12 mouse cellular contexts compared by ENCODE assay signal in genomic region chr1:162052755-162053154, GRCm38 (mm10).
DNase-seq lines count a peak whose midpoint lies in the region; ATAC-seq and TF ChIP-seq lines count a peak whose summit lies in the region.
"Had no signal": no experiment of that assay in that cellular context is flagged by ENCODE, and none has a peak within 500 bp of the region (broad histone marks: within the 10 kb centered on the region; RNA-seq: fewer than 3 reads in every experiment).

No protein-coding gene starts in this region.

- H3K9ac ChIP-seq in heart, embryonic 13.5 days, result no peak overlapping the region
- no peak overlapping the region for H3K9ac ChIP-seq in embryonic facial prominence, embryonic 14.5 days (ENCODE audit: low read depth, low read length)
- no peak overlapping the region for H3K9ac ChIP-seq in limb, embryonic 14.5 days (ENCODE audit: low read depth, low read length, severe bottlenecking)

- H3K27me3 ChIP-seq in heart, embryonic 13.5 days (replicated peaks), result no peaks in the 10 kb centered on the region
- H3K27me3 ChIP-seq in embryonic facial prominence, embryonic 14.5 days (replicated peaks; ENCODE audit: control insufficient read depth, insufficient read depth, low read length), result no peaks in the 10 kb centered on the region
- no peaks in the 10 kb centered on the region for H3K27me3 ChIP-seq in limb, embryonic 14.5 days (ENCODE audit: control insufficient read depth, insufficient read depth, low read length)

- H3K4me2 ChIP-seq in heart, embryonic 13.5 days, result no peak overlapping the region
- peak overlapping the region; percentile 18; the same call in 1 of the 2 replicates for H3K4me2 ChIP-seq in embryonic facial prominence, embryonic 14.5 days (ENCODE audit: low read depth, low read length)
- H3K4me2 ChIP-seq in limb, embryonic 14.5 days (replicated peaks; ENCODE audit: low read depth, low read length, severe bottlenecking), result no peak overlapping the region

- no peak for TF ChIP-seq POLR2A in limb, embryonic 14.5 days (IDR thresholded peaks at IDR 0.05; ENCODE audit: borderline replicate concordance, extremely low read depth, insufficient read depth, insufficient read length)

- no peaks in the 10 kb centered on the region for H3K9me3 ChIP-seq in heart, embryonic 13.5 days
- no peaks in the 10 kb centered on the region for H3K9me3 ChIP-seq in embryonic facial prominence, embryonic 14.5 days (ENCODE audit: control insufficient read depth, low read length)
- H3K9me3 ChIP-seq in limb, embryonic 14.5 days (ENCODE audit: control insufficient read depth, low read length), result no peaks in the 10 kb centered on the region

- no peak overlapping the region for H3K4me3 ChIP-seq in heart, embryonic 13.5 days
- H3K4me3 ChIP-seq in embryonic facial prominence, embryonic 14.5 days (ENCODE audit: low read depth, low read length), result no peak overlapping the region
- no peak overlapping the region for H3K4me3 ChIP-seq in limb, embryonic 14.5 days (replicated peaks; ENCODE audit: low read length)

- 0 out of 2 replicates have a peak, but pooled peaks cover 3% of the 10 kb centered on the region for H3K4me1 ChIP-seq in heart, embryonic 13.5 days
- peaks cover 21% of the 10 kb centered on the region for H3K4me1 ChIP-seq in embryonic facial prominence, embryonic 14.5 days (ENCODE audit: control insufficient read depth, insufficient read depth, low read length)
- H3K4me1 ChIP-seq in limb, embryonic 14.5 days (ENCODE audit: control insufficient read depth, insufficient read depth, low read length), result peaks cover 26% of the 10 kb centered on the region

- DNase-seq in heart, adult 18-20 months, result no peak
- DNase-seq in 3T3-L1 (ENCODE audit: low read depth, low spot score), result peak; percentile 49
- peak; percentile 50 for DNase-seq in embryonic facial prominence, embryonic 14.5 days (ENCODE audit: low spot score)
- DNase-seq in limb, embryonic 14.5 days (ENCODE audit: low spot score), result no peak
- DNase-seq in thymus, postnatal 25 days, result no peak
- DNase-seq in heart, postnatal 4 days, result no peak
- DNase-seq: cerebellum, adult 9-10 months; kidney, postnatal 14 days; right cerebral cortex, postnatal 14 days had no signal

- H3K27ac ChIP-seq in heart, embryonic 13.5 days (replicated peaks), result peak overlapping the region; percentile 74
- peak overlapping the region; percentile 94 for H3K27ac ChIP-seq in embryonic facial prominence, embryonic 14.5 days (replicated peaks; ENCODE audit: low read depth, low read length)
- peak overlapping the region; percentile 88 for H3K27ac ChIP-seq in limb, embryonic 14.5 days (replicated peaks; ENCODE audit: low read depth, low read length)

- 77% methylated on average over 6 of the region's 6 CpGs for WGBS in heart, embryonic 13.5 days
- 47% methylated on average over 6 of the region's 6 CpGs for WGBS in embryonic facial prominence, embryonic 14.5 days
- WGBS in limb, embryonic 14.5 days, result 55% methylated on average over 6 of the region's 6 CpGs

- no peak for ATAC-seq in heart, embryonic 13.5 days (ENCODE audit: extremely low read depth, insufficient number of reproducible peaks, low FRiP score, low TSS enrichment)
- ATAC-seq in embryonic facial prominence, embryonic 14.5 days (ENCODE audit: low read depth), result peak; percentile 47
- ATAC-seq in limb, embryonic 14.5 days (ENCODE audit: low FRiP score, low read depth), result no peak
- ATAC-seq in megakaryocyte progenitor cell, adult 5-6 weeks (replicated peaks; ENCODE audit: poor library complexity), result no peak
- ATAC-seq: activated CD4-positive, CD25-positive, alpha-beta regulatory T cell, adult 4 months had no signal

- H3K36me3 ChIP-seq in heart, embryonic 13.5 days, result no peaks in the 10 kb centered on the region
- H3K36me3 ChIP-seq in embryonic facial prominence, embryonic 14.5 days (ENCODE audit: control insufficient read depth, insufficient read depth, low read length), result no peaks in the 10 kb centered on the region
- no peaks in the 10 kb centered on the region for H3K36me3 ChIP-seq in limb, embryonic 14.5 days (ENCODE audit: control insufficient read depth, insufficient read depth, low read length)

Comparison
In these comparisons a context has a peak if more than half of its experiments do, and no peak if none do; other contexts are left out.
1. DNase-seq: peak in 3T3-L1 (single experiment) and embryonic facial prominence, embryonic 14.5 days (single experiment); none in heart, adult 18-20 months (0 of 2), limb, embryonic 14.5 days (single experiment), thymus, postnatal 25 days (single experiment) and heart, postnatal 4 days (single experiment).
2. Peak in every context shown above with its lines, with median percentiles within 50 percentile points of each other: H3K27ac ChIP-seq.